8 mouse cellular contexts compared by ENCODE assay signal in genomic region chr16:58669917-58670630, GRCm38 (mm10). TPM values are rescaled to one million over a fixed set of nuclear protein-coding genes. Genes with fewer than 3 reads are reported as not detected.
DNase-seq lines count a peak whose midpoint lies in the region; ATAC-seq and TF ChIP-seq lines count a peak whose summit lies in the region.

Gene Cpox (plus strand): TSS chr16:58670292.

- no peaks in the 10 kb centered on the region for H3K27me3 ChIP-seq in C2C12 (ENCODE audit: control insufficient read depth, insufficient read depth, insufficient read length)
- no peaks in the 10 kb centered on the region for H3K27me3 ChIP-seq in erythroblast, embryonic 14.5 days (ENCODE audit: control insufficient read depth)
- no peaks in the 10 kb centered on the region for H3K27me3 ChIP-seq in heart, embryonic 12.5 days (replicated peaks)
- H3K27me3 ChIP-seq in kidney, postnatal 0 days (ENCODE audit: insufficient read depth, low read length) = no peaks in the 10 kb centered on the region
- no peaks in the 10 kb centered on the region for H3K27me3 ChIP-seq in liver, embryonic 11.5 days (replicated peaks; ENCODE audit: control insufficient read depth, insufficient read depth, low read length)
- no peaks in the 10 kb centered on the region for H3K27me3 ChIP-seq in stomach, embryonic 14.5 days (ENCODE audit: control insufficient read depth, insufficient read depth, low read length)

- H3K4me3 ChIP-seq in C2C12 (ENCODE audit: insufficient read depth, poor library complexity, severe bottlenecking) = peak within 1 kb of the TSS; percentile 65
- peak within 1 kb of the TSS; percentile 87 for H3K4me3 ChIP-seq in erythroblast, embryonic 14.5 days (replicated peaks)
- H3K4me3 ChIP-seq in heart, embryonic 12.5 days = peak within 1 kb of the TSS; percentile 97
- peak within 1 kb of the TSS; percentile 99 for H3K4me3 ChIP-seq in kidney, postnatal 0 days (replicated peaks; ENCODE audit: low read depth, low read length)
- peak within 1 kb of the TSS; percentile 100 for H3K4me3 ChIP-seq in liver, embryonic 11.5 days (ENCODE audit: low read depth, low read length)
- peak within 1 kb of the TSS; percentile 94 for H3K4me3 ChIP-seq in stomach, embryonic 14.5 days (ENCODE audit: low read depth, low read length)

- H3K79me3 ChIP-seq in C2C12 (ENCODE audit: low read depth) = peaks cover 4% of the 10 kb centered on the region

- peak within 1 kb of the TSS; percentile 94 for H3K9ac ChIP-seq in heart, embryonic 12.5 days
- peak within 1 kb of the TSS; percentile 81 for H3K9ac ChIP-seq in kidney, postnatal 0 days (ENCODE audit: low read depth, low read length)
- peak within 1 kb of the TSS; percentile 99 for H3K9ac ChIP-seq in liver, embryonic 11.5 days (ENCODE audit: low read depth, low read length)
- H3K9ac ChIP-seq in stomach, embryonic 14.5 days (replicated peaks; ENCODE audit: low read depth, low read length) = peak within 1 kb of the TSS; percentile 77

- TF ChIP-seq CTCF in C2C12 (IDR thresholded peaks at IDR 0.05; ENCODE audit: control insufficient read depth, insufficient read depth, insufficient read length) = no peak
- TF ChIP-seq CTCF in brain, embryonic 14.5 days (IDR thresholded peaks at IDR 0.05; ENCODE audit: borderline replicate concordance, extremely low read depth, insufficient read depth, insufficient read length) = peak; percentile 23; the same call in 1 of the 2 replicates
- TF ChIP-seq CTCF in kidney, postnatal 0 days (IDR thresholded peaks at IDR 0.05; ENCODE audit: low read depth) = peak; percentile 28

- under 1% methylated on average over 50 of the region's 51 CpGs for WGBS in heart, embryonic 12.5 days
- under 1% methylated on average over 51 of the region's 51 CpGs for WGBS in kidney, postnatal 0 days
- WGBS in liver, embryonic 11.5 days = under 1% methylated on average over 51 of the region's 51 CpGs
- under 1% methylated on average over 50 of the region's 51 CpGs for WGBS in stomach, embryonic 14.5 days

- peak within 1 kb of the TSS; percentile 88 for H3K27ac ChIP-seq in heart, embryonic 12.5 days (ENCODE audit: poor library complexity, severe bottlenecking)
- H3K27ac ChIP-seq in kidney, postnatal 0 days = peak within 1 kb of the TSS; percentile 82
- H3K27ac ChIP-seq in liver, embryonic 11.5 days (ENCODE audit: low read depth, low read length) = peak within 1 kb of the TSS; percentile 100
- peak within 1 kb of the TSS; percentile 86 for H3K27ac ChIP-seq in stomach, embryonic 14.5 days (ENCODE audit: low read length)

- DNase-seq in brain, embryonic 14.5 days (ENCODE audit: low read depth) = peak; percentile 95
- peak; percentile 87 for DNase-seq in kidney, postnatal 0 days (ENCODE audit: low spot score)
- DNase-seq in liver, embryonic 11.5 days (ENCODE audit: low spot score) = peak; percentile 87
- peak; percentile 79 for DNase-seq in naive thymus-derived CD4-positive, alpha-beta T cell, adult 2 months (ENCODE audit: low read depth)

- H3ac ChIP-seq in C2C12 (ENCODE audit: control insufficient read depth, insufficient read length, low read depth) = peak within 1 kb of the TSS; percentile 62

- peak within 1 kb of the TSS; percentile 85 for H3K4me2 ChIP-seq in heart, embryonic 12.5 days
- H3K4me2 ChIP-seq in kidney, postnatal 0 days (ENCODE audit: low read length) = peak within 1 kb of the TSS; percentile 91
- H3K4me2 ChIP-seq in liver, embryonic 11.5 days = peak within 1 kb of the TSS; percentile 65
- peak within 1 kb of the TSS; percentile 67 for H3K4me2 ChIP-seq in stomach, embryonic 14.5 days (replicated peaks; ENCODE audit: low read depth, low read length)

- H3K9me3 ChIP-seq in erythroblast, embryonic 14.5 days (ENCODE audit: control insufficient read depth, low read length) = no peaks in the 10 kb centered on the region
- H3K9me3 ChIP-seq in heart, embryonic 12.5 days (replicated peaks) = no peaks in the 10 kb centered on the region
- H3K9me3 ChIP-seq in kidney, postnatal 0 days (replicated peaks; ENCODE audit: low read length) = no peaks in the 10 kb centered on the region
- H3K9me3 ChIP-seq in liver, embryonic 11.5 days (ENCODE audit: control insufficient read depth, low read length) = no peaks in the 10 kb centered on the region
- no peaks in the 10 kb centered on the region for H3K9me3 ChIP-seq in stomach, embryonic 14.5 days (ENCODE audit: control insufficient read depth, low read depth, low read length)

- H3K4me1 ChIP-seq in erythroblast, embryonic 14.5 days (ENCODE audit: control insufficient read depth) = peaks cover 71% of the 10 kb centered on the region
- H3K4me1 ChIP-seq in heart, embryonic 12.5 days (replicated peaks) = peaks cover 18% of the 10 kb centered on the region
- 0 out of 2 replicates have a peak, but pooled peaks cover 2% of the 10 kb centered on the region for H3K4me1 ChIP-seq in kidney, postnatal 0 days (replicated peaks; ENCODE audit: insufficient read depth, low read length)
- H3K4me1 ChIP-seq in liver, embryonic 11.5 days (replicated peaks; ENCODE audit: control insufficient read depth, insufficient read depth, low read length) = peaks cover 29% of the 10 kb centered on the region
- peaks cover 8% of the 10 kb centered on the region; the same call in 1 of the 2 replicates for H3K4me1 ChIP-seq in stomach, embryonic 14.5 days (ENCODE audit: control insufficient read depth, insufficient read depth, low read length)

- TF ChIP-seq POLR2A in brain, embryonic 14.5 days (IDR thresholded peaks at IDR 0.05; ENCODE audit: borderline replicate concordance, extremely low read depth, insufficient read depth, insufficient read length, poor library complexity, severe bottlenecking) = peak; percentile 11; the same call in 1 of the 2 replicates

- peaks cover 6% of the 10 kb centered on the region for H3K79me2 ChIP-seq in C2C12 (ENCODE audit: control insufficient read depth, insufficient read depth)

- peaks cover 17% of the 10 kb centered on the region for H3K36me3 ChIP-seq in C2C12 (ENCODE audit: control insufficient read depth, insufficient read depth)
- H3K36me3 ChIP-seq in erythroblast, embryonic 14.5 days (ENCODE audit: control insufficient read depth) = peaks cover 62% of the 10 kb centered on the region
- H3K36me3 ChIP-seq in heart, embryonic 12.5 days = peaks cover 22% of the 10 kb centered on the region
- peaks cover 13% of the 10 kb centered on the region; the same call in 1 of the 2 replicates for H3K36me3 ChIP-seq in kidney, postnatal 0 days (ENCODE audit: insufficient read depth, low read length)
- peaks cover 20% of the 10 kb centered on the region for H3K36me3 ChIP-seq in liver, embryonic 11.5 days (ENCODE audit: control insufficient read depth, insufficient read depth, low read length)
- H3K36me3 ChIP-seq in stomach, embryonic 14.5 days (ENCODE audit: control insufficient read depth, insufficient read depth, low read length) = peaks cover 17% of the 10 kb centered on the region

- peak; percentile 98 for ATAC-seq in heart, embryonic 12.5 days (ENCODE audit: insufficient number of reproducible peaks, low FRiP score)
- peak; percentile 93 for ATAC-seq in kidney, postnatal 0 days (replicated peaks; ENCODE audit: low FRiP score, low read depth)
- peak; percentile 98 for ATAC-seq in liver, embryonic 11.5 days (replicated peaks; ENCODE audit: low FRiP score)
- peak; percentile 99 for ATAC-seq in stomach, embryonic 14.5 days (ENCODE audit: insufficient number of reproducible peaks, insufficient read depth, low FRiP score, low read depth)

TF ChIP-seq in C2C12, 6 proteins besides CTCF, POLR2A, EP300 and RAD21:
- TF ChIP-seq MYOG (IDR thresholded peaks at IDR 0.05; ENCODE audit: control insufficient read depth, extremely low read depth, insufficient read length) (no peak), FOSL1 (IDR thresholded peaks at IDR 0.05; ENCODE audit: insufficient read depth, low read length, poor library complexity, severe bottlenecking) (no peak), MYOD1 (IDR thresholded peaks at IDR 0.05; ENCODE audit: control insufficient read depth, insufficient read length, low read depth) (no peak), USF1 (IDR thresholded peaks at IDR 0.05; ENCODE audit: low read depth) (no peak), MAX (IDR thresholded peaks at IDR 0.05) (no peak), CEBPB (IDR thresholded peaks at IDR 0.05; ENCODE audit: low read depth) (no peak)

RNA-seq across cellular contexts. Expression of gene Cpox, which starts in this region (rescaled TPM):
- polyA plus RNA-seq in C2C12 (2012; fragmentation: generic; extraction: Trizol) = 9.8 TPM
- 13.4 and 13.9 TPM in 2 replicates for polyA plus RNA-seq in brain, embryonic 14.5 days (2012; rRNA removed)
- 45.0 and 55.5 TPM in 2 replicates for polyA plus RNA-seq in erythroblast, embryonic 14.5 days (2012)
- polyA plus RNA-seq in heart, embryonic 12.5 days (2016; fragmentation: Nextera tagmentation; extraction: Ambion mirVana) = 39.9 and 48.0 TPM in 2 replicates
- 40.9 and 46.7 TPM in 2 replicates for polyA plus RNA-seq in kidney, postnatal 0 days (2015; fragmentation: Nextera tagmentation; extraction: Ambion mirVana)
- 388 and 389 TPM in 2 replicates for polyA plus RNA-seq in liver, embryonic 11.5 days (2014; fragmentation: Nextera tagmentation; extraction: Ambion mirVana)
- polyA plus RNA-seq in stomach, embryonic 14.5 days (2014; fragmentation: Nextera tagmentation; extraction: Ambion mirVana) = 24.4 and 28.1 TPM in 2 replicates

Comparison
In these comparisons a context has a peak if more than half of its experiments do, and no peak if none do; other contexts are left out.
1. Peak in every context shown above with its lines: DNase-seq, ATAC-seq, H3K4me3 ChIP-seq and H3K27ac ChIP-seq.